Mouse (Mus musculus) CH12.LX (cell line): ENCODE measurements around the gene Cep350. TPM values are rescaled to one million over a fixed set of nuclear protein-coding genes. Genes with fewer than 3 reads are reported as not detected.

Experiments used
- DNase-seq: peaks from one replicate; pipeline ENCODE4 v3.0.0-alpha.2; 2013; ENCODE audit errors: extremely low read depth
- H3K27ac ChIP-seq: 2 replicates; pipeline ENCODE4 v1.5.1; 2012; ENCODE audit warnings: low read depth, mild to moderate bottlenecking, control low read depth, moderate library complexity; ENCODE audit not compliant: insufficient read depth
- H3K27me3 ChIP-seq: replicated peaks from 2 replicates; pipeline ENCODE3; 2012; ENCODE audit warnings: inconsistent platforms
- H3K36me3 ChIP-seq, 2 experiments: replicated peaks in 1 of 2; 2 replicates each; pipeline versions ENCODE3 to v1.6.1; 2012; ENCODE audit warnings: inconsistent platforms in 1 of 2, low read length in 1 of 2, mild to moderate bottlenecking in 1 of 2, mixed read lengths in 1 of 2, moderate library complexity in 1 of 2; ENCODE audit not compliant: control insufficient read depth in 1 of 2, insufficient read depth in 1 of 2
- H3K4me1 ChIP-seq, 2 experiments: 2 replicates each; pipeline ENCODE4 v1.6.1; 2012; ENCODE audit warnings: inconsistent platforms in 1 of 2, moderate library complexity in 1 of 2; ENCODE audit not compliant: insufficient read depth in 2 of 2, control insufficient read depth in 1 of 2
- H3K4me2 ChIP-seq: 2 replicates; pipeline ENCODE4 v1.6.1; 2012; ENCODE audit warnings: low read depth, mild to moderate bottlenecking, control low read depth; ENCODE audit not compliant: poor library complexity, insufficient read depth, severe bottlenecking
- H3K4me3 ChIP-seq, 3 experiments: fragments of 150-350 bp in 1 of 3; sonication (generic) in 1 of 3; replicated peaks in 1 of 3; 2 replicates each; pipeline versions ENCODE3 to v1.5.1; 2011 to 2012; ENCODE audit warnings: low read depth in 2 of 3, low read length in 2 of 3, mild to moderate bottlenecking in 2 of 3, moderate library complexity in 2 of 3, control low read depth in 1 of 3, improper control_type of control experiment in 1 of 3, inconsistent platforms in 1 of 3, mixed read lengths in 1 of 3; ENCODE audit not compliant: poor library complexity in 1 of 3
- H3K79me2 ChIP-seq: replicated peaks from 2 replicates; pipeline ENCODE4 v1.6.1; 2012; ENCODE audit warnings: mild to moderate bottlenecking, moderate library complexity; ENCODE audit not compliant: control insufficient read depth, poor library complexity, insufficient read depth, severe bottlenecking; ENCODE audit errors: extremely low read depth
- H3K9ac ChIP-seq: 2 replicates; pipeline ENCODE4 v1.6.1; 2012; ENCODE audit warnings: low read depth, mild to moderate bottlenecking, control low read depth, moderate library complexity; ENCODE audit not compliant: insufficient read depth
- H3K9me3 ChIP-seq: replicated peaks from 2 replicates; pipeline ENCODE3; 2012; ENCODE audit warnings: low read length, inconsistent platforms, mixed read lengths
- CHD1 ChIP-seq: IDR thresholded peaks from 2 replicates; pipeline ENCODE4 v1.6.1; 2012; ENCODE audit warnings: low read depth, low read length, improper control_type of control experiment, inconsistent platforms
- CHD2 ChIP-seq: IDR thresholded peaks from 2 replicates; pipeline ENCODE4 v1.6.1; 2011; ENCODE audit warnings: low read length, improper control_type of control experiment
- E2F4 ChIP-seq: IDR thresholded peaks from 2 replicates; pipeline ENCODE4 v1.6.1; 2011; ENCODE audit warnings: low read depth, low read length, improper control_type of control experiment; ENCODE audit not compliant: insufficient replicate concordance
- EP300 ChIP-seq: IDR thresholded peaks from 2 replicates; pipeline ENCODE4 v1.6.1; 2011; ENCODE audit warnings: low read length, improper control_type of control experiment
- HCFC1 ChIP-seq: IDR thresholded peaks from 2 replicates; pipeline ENCODE4 v1.6.1; 2012; ENCODE audit warnings: low read depth, mild to moderate bottlenecking, inconsistent platforms, low read length, improper control_type of control experiment
- IRF4 ChIP-seq: IDR thresholded peaks from 2 replicates; pipeline ENCODE4 v1.6.1; 2014; ENCODE audit warnings: low read depth, mild to moderate bottlenecking, inconsistent platforms, low read length, improper control_type of control experiment
- JUN ChIP-seq: IDR thresholded peaks from 2 replicates; pipeline ENCODE4 v1.6.1; 2011; ENCODE audit warnings: low read depth, mild to moderate bottlenecking, low read length, improper control_type of control experiment, moderate library complexity; ENCODE audit not compliant: insufficient read depth
- KAT2A ChIP-seq: IDR thresholded peaks from 2 replicates; pipeline ENCODE4 v1.6.1; 2012; ENCODE audit warnings: low read length, improper control_type of control experiment, inconsistent platforms; ENCODE audit not compliant: insufficient replicate concordance
- MAFK ChIP-seq: IDR thresholded peaks from 2 replicates; pipeline ENCODE4 v1.6.1; 2011; ENCODE audit warnings: low read length, improper control_type of control experiment; ENCODE audit not compliant: insufficient replicate concordance
- NELFE ChIP-seq: IDR thresholded peaks from 2 replicates; pipeline ENCODE4 v1.6.1; 2011; ENCODE audit warnings: low read depth, low read length, improper control_type of control experiment
- NRF1 ChIP-seq: IDR thresholded peaks from 2 replicates; pipeline ENCODE4 v1.6.1; 2014; ENCODE audit warnings: low read depth, mild to moderate bottlenecking, inconsistent platforms, low read length, improper control_type of control experiment, moderate library complexity
- POLR2A ChIP-seq: IDR thresholded peaks from 2 replicates; pipeline ENCODE4 v1.6.1; 2011; ENCODE audit warnings: low read depth, mild to moderate bottlenecking, improper control_type of control experiment, low read length
- RAD21 ChIP-seq: IDR thresholded peaks from 2 replicates; pipeline ENCODE4 v1.6.1; 2011; ENCODE audit warnings: low read depth, mild to moderate bottlenecking, low read length, improper control_type of control experiment, moderate library complexity
- UBTF ChIP-seq: IDR thresholded peaks from 2 replicates; pipeline ENCODE4 v1.6.1; 2012; ENCODE audit warnings: low read depth, mild to moderate bottlenecking, inconsistent platforms, low read length, improper control_type of control experiment, moderate library complexity
- USF1 ChIP-seq: IDR thresholded peaks from 2 replicates; pipeline ENCODE4 v1.6.1; 2014; ENCODE audit warnings: low read depth, mild to moderate bottlenecking, inconsistent platforms, low read length, improper control_type of control experiment
- ZC3H11A ChIP-seq: IDR thresholded peaks from 2 replicates; pipeline ENCODE4 v1.6.1; 2012; ENCODE audit warnings: low read depth, mild to moderate bottlenecking, inconsistent platforms, low read length, improper control_type of control experiment
- ZMIZ1 ChIP-seq: IDR thresholded peaks from 2 replicates; pipeline ENCODE4 v1.6.1; 2012; ENCODE audit warnings: low read depth, mild to moderate bottlenecking, inconsistent platforms, low read length, improper control_type of control experiment
- ZNF384 ChIP-seq: IDR thresholded peaks from 2 replicates; pipeline ENCODE4 v1.6.1; 2012; ENCODE audit warnings: low read depth, low read length, improper control_type of control experiment, inconsistent platforms
- dilution Hi-C: fragments of 300-500 bp; cut with MboI; formaldehyde crosslinking; loops from 2 replicates; pipeline ENCODE4 v1.14.3; 2020; ENCODE audit warnings: low sequenced_read_pairs; ENCODE audit not compliant: extremely low pct_unique_long_range_greater_than_20kb, extremely low pct_ligation_motif_present
- in situ Hi-C: fragments of 300-500 bp; cut with MboI; formaldehyde crosslinking; loops from 3 replicates; pipeline ENCODE4 v1.14.3; 2019; ENCODE audit warnings: low sequenced_read_pairs, low pct_ligation_motif_present, low pct_unique_long_range_greater_than_20kb, mixed read lengths
- polyA plus RNA-seq: library from polyadenylated mRNA; unstranded; fragments of >175 nt; gene quantifications from 2 replicates; pipeline ENCODE4 v1.2.1, GENCODE M21; 2012; ENCODE audit warnings: low read depth; ENCODE audit not compliant: insufficient read length
- total RNA-seq, 2 experiments: library from RNA; depleted of rRNA; stranded (reverse); fragments of 300-350 nt in 1 of 2; fragments of >200 nt in 1 of 2; gene quantifications; 2 replicates each; pipeline ENCODE4 v1.2.3; 2012 to 2014

Gene Cep350
- total and polyA plus RNA-seq, 3 experiments, result 3.5 to 8.3 (median 6.8) TPM

- TF ChIP-seq NELFE (peak; percentile 82), IRF4 (no peak), ZMIZ1 (peak; percentile 32; the same call in 1 of the 2 replicates), RAD21 (no peak), EP300 (no peak), POLR2A (peak; percentile 86), HCFC1 (peak; percentile 27), E2F4 (no peak), CHD1 (no peak), KAT2A (no peak), JUN (no peak), NRF1 (no peak), ZNF384 (no peak)
Measured at GRCm38 (mm10) chr1:155812581-155813499, 160.2 kb downstream of the Cep350 start, which contains the start of gene Qsox1 (continued).

GRCm38 (mm10) chr1:155811995-155812580, 161.0 kb downstream of the Cep350 start:
- no peaks in the 10 kb centered on the region for H3K27me3 ChIP-seq
- H3K9ac ChIP-seq, result peak overlapping the region; percentile 51
- peaks cover 5 to 37% of the 10 kb centered on the region in 2 experiments; a peak in 3 of 4 replicates for H3K4me1 ChIP-seq
- peak overlapping the region; percentile 66 to 91 (median 77) for H3K4me3 ChIP-seq
- no peaks in the 10 kb centered on the region for H3K9me3 ChIP-seq
- TF ChIP-seq CHD2, result peak; percentile 68
- TF ChIP-seq JUN, result no peak
- TF ChIP-seq ZC3H11A, result no peak
- H3K36me3 ChIP-seq, result peaks cover 0 to 11% of the 10 kb centered on the region in 2 experiments
- no peak for DNase-seq
- in situ Hi-C loops, result no loop called here
- no peaks in the 10 kb centered on the region for H3K79me2 ChIP-seq
- H3K4me2 ChIP-seq, result peak overlapping the region; percentile 30
- dilution Hi-C loops, result no loop called here
- no peak overlapping the region for H3K27ac ChIP-seq

- Histone ChIP-seq H3K4me2 (no peak overlapping the region), H3K4me1 (peaks cover 5 to 36% of the 10 kb centered on the region in 2 experiments; a peak in 3 of 4 replicates), H3K9me3 (no peaks in the 10 kb centered on the region), H3K4me3 (no peak overlapping the region), H3K79me2 (no peaks in the 10 kb centered on the region), H3K27ac (no peak overlapping the region), H3K9ac (no peak overlapping the region), H3K27me3 (no peaks in the 10 kb centered on the region), H3K36me3 (peaks cover 0 to 15% of the 10 kb centered on the region in 2 experiments)
- DNase-seq, result no peak
- dilution Hi-C loops (no loop called here), in situ Hi-C loops (no loop called here)
- TF ChIP-seq ZMIZ1 (no peak), IRF4 (no peak), NELFE (no peak), MAFK (peak; percentile 52; the same call in 1 of the 2 replicates), UBTF (no peak), USF1 (no peak)
Measured at GRCm38 (mm10) chr1:155810616-155811015, 162.4 kb downstream of the Cep350 start.
